Mouse (Mus musculus): ENCODE measurements around the gene Lrmda.
"Not testable (repeated sequence)": the region's sequence is repeated elsewhere in the genome, so short reads cannot be mapped to it uniquely, and the experiment has no call there.

The Lrmda gene

DNA sequence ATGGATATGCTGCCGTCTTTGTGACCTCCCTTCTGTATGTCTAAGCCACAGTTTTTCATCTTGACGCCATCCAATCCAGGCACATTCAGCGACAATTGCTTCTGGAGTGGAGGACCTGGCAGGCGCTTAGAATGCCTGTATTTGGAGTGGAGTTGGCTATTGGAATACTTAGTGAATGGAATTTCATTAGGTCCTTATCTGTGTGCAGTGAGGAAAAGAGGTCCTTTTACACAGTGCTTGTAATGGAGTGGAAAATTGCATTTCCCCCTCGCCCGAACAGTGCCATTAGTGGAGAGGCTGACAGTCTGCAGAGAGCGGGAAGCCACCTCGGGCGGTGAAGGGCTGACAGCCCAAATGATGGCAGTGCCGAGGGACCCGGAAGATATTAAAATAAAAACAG is 719.1 kb downstream of the Lrmda start:
- DNase-seq (ENCODE audit: low spot score): no peak

DNA sequence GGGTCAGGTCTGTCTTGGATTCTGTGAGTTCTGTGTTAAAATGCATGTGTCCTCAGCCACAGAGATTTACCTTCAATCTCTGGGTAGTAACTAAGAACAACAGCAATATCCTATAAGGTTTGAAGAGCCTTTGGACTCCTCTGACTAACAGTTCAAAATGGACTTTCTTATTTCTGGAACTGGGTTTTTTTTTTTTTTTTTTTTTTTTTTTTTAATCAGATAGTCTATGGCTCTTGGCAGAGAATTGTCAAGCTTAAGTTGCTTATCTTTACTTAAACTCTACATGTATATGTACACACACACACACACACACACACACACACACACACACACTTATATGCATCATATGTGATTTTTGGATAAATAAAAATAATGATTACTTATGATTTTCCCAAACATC is 723.0 kb downstream of the Lrmda start:
- DNase-seq (ENCODE audit: low spot score): no peak

DNA sequence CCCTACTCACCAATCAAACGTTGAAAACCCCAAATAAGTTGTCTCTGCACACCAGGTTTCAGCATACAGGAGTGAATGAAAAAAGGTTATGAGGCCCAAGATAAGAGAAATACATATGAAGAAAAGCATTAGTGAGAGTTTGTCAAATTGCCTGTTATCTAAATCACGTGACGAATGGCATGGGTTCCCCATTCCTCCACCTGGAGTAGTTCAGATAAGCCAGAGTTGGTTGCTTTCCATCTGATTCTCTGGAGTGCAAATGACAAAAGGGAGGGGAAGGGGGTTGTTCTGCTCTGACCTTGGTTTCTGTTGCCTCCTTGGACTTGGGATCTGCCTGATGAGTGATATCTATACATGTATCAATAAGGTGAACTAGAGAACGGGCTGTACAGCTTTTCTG is 723.8 kb downstream of the Lrmda start:
- DNase-seq (ENCODE audit: low spot score): no peak

DNA sequence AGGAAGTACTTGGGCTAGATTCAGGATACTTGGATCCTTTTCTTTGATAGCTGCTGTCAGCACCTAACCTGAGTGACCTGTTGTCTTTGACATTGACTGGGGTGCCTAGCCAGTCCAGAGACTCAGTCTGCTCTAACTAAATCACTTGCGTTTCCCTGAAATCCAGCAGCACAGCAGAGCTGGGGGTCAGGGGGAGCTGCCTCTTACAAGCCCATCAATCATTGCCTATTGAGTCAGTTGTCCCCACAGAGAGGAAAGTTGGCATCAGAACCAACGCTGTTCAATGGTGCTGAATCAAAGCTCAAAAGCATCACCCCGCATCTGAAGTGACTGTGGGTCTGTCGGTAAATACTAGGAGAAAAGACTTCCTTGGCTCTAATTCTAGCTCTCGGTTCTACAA is 725.2 kb downstream of the Lrmda start:
- no peak for DNase-seq (ENCODE audit: low spot score)

DNA sequence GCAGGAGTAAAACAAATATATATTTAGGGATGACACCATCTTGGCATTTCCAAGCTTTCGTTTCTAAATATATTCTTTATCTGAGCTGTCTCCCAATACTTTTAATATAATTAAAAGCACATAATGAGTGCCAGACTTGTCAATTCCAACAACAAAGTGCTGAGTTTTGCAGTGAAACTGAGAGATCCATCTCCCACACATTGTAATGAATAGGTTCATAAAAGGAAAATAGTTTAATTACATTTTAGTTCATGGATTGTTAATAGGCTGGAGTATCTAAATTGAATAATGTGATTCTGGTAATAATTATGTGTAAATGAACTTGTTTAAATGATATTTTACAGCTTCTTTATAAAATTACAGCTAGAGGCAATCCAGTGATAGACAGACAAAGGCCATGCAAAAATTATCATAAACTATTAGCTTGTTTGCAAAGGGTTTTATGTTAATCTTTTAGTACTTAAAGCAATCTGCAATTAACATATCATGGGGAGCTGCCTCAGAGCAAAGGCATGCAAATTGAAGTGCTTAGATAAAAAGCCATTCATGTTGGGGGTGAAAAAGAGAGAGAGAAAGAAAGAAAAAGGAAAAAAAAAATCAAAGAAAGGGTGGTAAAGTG is 725.9 kb downstream of the Lrmda start:
- no peak for DNase-seq (ENCODE audit: low spot score)

DNA sequence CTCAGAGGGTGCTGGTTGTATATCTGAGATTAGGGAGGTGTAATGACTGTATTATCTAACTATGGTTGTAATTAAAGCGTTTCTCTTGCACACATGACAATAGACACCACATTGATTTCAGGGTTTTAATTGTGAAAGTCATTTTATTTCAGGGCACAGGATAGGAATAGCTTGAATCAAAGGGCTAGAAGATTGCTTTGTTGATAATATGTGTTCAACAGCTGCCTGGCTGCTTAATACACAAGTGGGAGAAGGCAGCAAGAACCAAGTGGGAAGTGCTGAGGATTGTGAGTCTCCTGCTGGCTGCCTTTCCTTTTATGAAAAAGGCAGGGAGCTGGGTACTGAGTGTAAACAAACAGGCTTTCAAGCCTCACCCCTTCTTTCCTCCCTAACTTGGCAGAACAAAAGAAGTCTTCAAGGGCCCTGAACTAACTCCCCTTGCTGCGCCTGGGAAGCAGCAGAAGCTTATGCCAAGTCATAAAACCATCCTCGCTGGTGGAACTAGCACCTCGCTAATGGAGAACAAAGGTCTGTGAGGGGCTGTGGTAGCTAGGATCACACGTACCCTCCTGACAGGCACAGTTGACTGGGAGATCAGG is 726.5 kb downstream of the Lrmda start:
- DNase-seq (ENCODE audit: low spot score): no peak

DNA sequence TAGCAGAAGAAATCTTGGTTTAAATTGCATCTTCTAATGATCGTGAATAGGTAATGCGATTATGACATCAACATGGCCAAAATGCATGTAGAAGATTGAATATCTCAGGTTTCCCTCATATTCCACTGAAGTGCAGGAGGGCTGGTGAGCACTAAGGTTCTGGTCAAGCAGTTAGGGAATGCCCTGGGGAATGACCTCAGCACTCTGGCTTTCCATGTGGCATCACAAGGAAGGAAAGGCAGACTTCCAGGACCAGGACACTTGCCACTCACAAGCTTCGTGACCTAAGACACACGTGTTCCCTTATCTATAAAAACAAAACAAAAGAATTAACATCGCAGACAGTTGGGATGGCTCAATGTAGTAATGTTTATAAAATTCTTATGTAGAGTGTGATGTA is 728.3 kb downstream of the Lrmda start:
- DNase-seq (ENCODE audit: low spot score): no peak

DNA sequence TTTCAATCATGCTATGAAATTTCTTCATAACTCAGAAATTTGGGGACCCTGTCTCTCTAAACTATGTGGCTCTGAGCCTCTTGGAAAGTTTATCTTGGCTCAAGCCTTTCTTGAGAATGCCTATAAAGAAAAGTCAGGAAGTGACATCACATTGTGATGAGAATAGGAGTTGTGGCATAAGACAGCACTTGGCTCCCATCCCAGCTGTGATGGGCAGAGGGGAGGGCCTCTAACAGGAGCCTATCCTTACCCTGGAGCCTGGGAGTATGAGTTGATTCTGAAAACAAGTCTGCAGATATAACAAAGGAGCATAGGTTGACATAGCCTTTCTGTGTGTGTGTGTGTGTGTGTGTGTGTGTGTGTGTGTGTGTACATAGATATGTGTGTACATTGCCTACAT is 730.9 kb downstream of the Lrmda start:
- no peak for DNase-seq (ENCODE audit: low spot score)

DNA sequence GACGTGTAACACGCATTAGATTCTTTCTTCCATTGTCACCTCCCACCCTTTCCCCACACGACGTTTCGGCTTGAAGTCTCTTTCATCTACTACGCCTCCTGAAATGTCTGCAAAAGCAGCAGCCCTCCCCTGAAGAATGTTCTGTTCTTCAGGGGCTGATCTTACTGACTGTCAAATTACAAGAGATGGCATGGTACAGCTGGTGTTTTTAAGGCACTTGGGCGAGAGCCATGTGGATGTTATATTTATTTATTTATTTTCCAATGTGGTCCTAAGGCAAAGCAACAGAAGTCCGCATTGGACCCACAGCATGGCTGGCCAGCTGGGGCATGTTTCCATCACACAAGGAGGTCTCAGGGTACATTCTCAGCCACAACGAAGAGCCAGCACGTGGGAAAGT is 731.8 kb downstream of the Lrmda start:
- no peak for DNase-seq (ENCODE audit: low spot score)

DNA sequence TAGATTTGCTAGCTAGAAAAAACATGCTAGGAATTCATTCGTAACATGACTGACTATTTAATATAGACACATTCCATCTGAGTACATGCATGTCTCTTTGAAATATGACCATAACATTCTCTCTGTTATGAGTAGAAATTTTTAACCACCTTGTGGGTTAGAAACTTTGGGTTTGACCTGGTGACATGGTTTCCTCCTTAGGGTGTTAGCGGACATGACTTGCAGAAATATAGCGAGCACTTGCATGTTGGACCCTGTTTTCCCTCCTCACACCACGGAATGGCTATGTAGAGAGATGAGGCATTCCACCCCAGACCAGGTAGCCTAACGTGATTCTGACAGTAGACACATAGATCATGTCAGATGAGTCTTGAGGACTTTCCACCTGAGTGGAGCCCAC is 735.1 kb downstream of the Lrmda start:
- no peak for DNase-seq (ENCODE audit: low spot score)

DNA sequence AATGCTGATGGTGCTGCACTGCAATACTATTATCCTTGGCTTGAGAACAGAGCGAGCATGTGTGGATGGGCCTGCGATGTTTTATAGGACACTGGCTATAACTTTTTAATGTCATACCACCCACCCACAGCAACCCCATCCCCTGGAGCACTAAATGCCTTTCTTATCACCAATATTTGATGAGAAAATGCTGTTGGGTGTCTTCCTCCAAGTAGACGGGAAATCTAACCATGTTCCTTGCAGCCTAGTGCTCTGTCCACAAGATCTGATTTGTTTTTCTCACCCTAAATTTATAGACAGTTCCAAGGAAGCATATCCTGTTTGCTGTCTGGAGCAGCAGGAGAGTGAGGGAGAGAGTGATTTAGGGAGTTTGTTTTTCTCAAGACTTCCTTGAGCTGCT is 738.0 kb downstream of the Lrmda start:
- DNase-seq (ENCODE audit: low spot score): no peak

DNA sequence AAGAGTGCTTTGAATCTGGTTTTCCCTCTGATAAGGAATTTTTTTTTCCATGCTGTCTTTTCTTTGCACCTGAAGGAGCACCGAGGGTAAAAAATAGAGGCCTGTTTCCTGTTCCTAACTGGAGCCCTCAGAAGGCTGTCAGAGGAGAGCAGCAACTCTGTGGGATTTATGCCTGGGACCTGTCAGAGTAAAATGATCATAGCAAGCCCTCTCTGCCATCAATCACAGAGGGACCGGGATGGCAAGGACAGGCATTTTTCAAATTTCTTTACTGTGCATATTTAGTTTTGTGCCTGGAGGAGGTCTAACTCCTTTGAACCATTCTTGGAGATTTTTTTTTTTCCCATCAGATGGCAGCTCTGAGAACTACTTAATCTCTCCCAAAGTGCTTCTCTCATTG is 739.7 kb downstream of the Lrmda start:
- no peak for DNase-seq (ENCODE audit: low spot score)

DNA sequence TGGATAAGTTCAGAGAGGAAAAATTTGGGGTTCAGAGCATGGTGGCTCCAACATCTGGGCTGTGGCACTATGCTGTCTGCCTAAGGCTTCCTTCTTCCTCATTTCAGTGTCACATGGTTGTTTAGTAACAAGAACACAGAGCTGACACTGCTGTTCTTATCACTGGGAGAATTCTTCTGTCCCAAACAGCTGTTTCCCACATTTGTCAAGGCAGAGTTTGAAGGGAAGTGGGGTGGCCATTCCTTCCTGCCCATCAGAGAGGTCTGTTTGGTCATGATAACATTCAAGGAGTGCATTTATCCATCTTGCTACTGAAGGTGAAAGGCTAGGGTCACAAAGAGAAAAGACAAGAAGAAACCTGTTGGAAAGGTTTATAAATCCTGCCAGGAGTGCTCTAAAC is 740.2 kb downstream of the Lrmda start:
- DNase-seq (ENCODE audit: low spot score): no peak

DNA sequence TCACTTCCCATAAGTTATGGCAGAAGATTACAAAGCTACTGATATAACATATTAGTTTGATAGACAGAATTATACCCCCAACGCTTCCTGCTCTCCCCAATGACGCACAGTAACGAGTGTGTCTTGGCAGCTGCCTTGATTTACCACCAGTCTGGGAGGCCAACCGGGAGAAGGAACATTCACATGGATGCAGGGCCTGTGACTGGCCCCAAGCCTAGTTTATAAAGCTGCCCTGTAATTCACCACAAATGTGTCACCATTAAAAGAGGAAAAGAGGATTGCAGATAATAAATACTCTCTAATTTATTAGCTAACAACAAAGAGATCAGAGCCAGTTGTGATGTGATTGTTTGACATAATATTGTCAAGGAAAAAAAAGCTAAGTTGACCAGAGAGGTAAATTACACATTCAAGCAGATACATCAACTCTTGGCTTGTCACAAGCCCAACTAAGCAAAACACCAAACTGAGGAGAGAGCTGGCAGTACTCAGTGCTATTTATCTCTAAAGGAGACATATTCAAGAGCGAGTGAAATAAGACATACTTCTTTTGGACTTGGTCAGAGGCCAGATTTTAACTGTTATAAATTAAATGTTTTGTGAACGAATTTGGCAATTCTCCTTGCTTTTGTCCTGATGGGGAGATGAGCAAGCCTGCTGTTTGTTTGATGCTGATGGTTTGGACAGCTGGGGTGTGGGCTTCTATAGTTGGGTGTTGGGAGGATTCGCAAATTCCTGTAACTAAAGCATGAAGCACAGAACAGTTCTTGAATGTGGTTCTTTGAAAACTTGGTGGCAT is 740.9 kb downstream of the Lrmda start:
- peak; percentile 49 for DNase-seq (ENCODE audit: low spot score)

DNA sequence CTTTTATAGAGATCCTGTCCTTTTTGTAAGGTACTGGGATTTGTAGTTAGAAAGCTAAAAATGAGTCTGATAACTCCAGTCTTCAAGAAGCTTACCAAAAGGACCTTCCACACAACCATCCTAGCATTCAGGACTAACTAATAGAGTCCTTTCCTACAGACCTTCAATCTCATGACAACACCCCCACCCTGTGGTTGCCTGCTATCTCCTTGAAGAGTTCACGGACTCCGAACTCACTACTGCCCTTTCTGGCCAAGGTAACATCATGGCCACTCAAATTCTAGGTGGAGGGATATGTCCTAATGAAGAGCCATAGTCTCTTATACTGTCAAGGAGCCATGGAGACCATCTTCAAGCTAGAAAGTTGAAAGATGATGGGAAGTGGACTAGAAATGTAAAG is 762.2 kb downstream of the Lrmda start:
- DNase-seq (ENCODE audit: low spot score): no peak

DNA sequence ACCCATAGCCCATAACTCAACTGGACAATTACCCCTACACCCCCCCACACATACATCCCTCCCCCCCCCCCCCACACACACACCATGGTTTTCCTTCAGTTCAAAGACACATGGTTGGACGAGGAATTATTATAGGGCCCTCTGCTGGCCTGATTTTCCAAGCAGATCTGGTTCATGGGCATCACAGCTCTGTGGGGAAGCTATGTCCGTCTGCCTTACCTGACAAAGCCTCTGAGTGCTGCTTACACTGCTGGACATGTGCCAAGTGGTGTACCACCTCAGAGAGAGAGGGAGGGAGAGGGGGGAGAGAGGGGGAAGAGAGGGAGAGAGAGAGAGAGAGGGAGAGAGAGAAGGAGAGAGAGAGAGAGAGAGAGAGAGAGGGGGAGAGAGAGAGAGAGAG is 762.9 kb downstream of the Lrmda start:
- no peak for DNase-seq (ENCODE audit: low spot score)

DNA sequence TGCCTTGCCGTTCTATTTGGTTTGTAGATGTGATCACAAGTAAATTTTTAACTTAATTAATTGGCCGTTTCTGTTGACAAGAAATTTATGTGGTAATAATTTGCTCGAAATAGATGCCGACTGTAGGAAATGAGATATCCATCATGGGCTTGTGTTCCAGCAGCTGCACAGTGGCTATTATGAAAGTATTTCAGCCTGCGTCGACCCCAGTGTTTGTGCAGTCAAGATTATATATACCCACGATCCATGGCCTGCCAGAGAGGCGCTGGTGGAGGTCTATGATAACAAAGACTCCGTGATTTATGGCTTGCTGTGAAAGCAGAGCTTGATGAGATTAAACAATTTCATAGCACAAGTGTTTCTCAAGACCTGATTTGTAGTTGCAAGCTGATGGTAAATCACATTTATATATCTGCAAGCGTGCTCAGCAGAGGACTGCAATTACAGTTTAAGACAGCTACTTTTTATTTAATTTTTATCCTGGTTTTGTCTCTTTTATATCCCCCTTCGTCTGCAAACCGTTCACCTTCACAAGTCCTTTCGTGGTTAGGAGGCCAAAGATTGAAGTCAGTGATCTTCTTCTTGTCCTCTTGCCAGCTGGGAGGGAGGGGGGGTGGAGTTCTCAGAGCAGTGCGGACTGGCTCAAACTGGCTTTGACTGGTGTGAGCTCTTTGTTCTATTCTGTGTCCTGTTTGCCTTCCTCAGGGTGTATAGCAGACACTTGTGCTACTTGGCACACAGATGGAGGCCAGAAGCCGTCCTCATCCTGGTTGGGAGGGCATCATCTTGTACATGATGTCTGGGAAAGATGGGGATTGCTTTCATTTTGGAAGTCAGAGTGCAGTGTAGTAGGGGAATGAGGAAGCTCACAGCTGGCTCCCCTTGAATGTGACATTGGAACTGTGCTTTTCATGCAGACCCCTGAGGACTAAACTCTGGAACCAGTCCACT is 764.0 kb downstream of the Lrmda start:
- no peak for DNase-seq (ENCODE audit: low spot score)

DNA sequence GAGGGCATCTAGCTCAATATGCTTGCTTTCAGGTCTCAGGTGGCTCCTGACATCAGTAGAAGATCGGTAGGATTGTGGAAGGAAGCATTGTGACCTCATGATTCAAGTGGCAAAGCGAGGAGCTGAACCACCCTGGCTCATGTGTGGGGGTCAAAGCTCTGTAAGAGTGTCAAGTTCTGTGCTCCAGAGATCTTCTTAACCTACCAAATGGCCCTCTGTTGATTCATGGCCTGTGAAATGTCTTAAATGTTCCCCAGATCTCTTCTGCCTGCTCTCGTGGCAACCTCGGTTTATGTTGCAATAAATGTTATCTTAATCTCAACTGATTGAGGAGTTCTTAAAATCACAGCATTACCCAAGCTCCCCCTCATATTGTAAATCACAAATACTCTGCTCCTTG is 780.5 kb downstream of the Lrmda start:
- DNase-seq (ENCODE audit: low spot score): no peak

DNA sequence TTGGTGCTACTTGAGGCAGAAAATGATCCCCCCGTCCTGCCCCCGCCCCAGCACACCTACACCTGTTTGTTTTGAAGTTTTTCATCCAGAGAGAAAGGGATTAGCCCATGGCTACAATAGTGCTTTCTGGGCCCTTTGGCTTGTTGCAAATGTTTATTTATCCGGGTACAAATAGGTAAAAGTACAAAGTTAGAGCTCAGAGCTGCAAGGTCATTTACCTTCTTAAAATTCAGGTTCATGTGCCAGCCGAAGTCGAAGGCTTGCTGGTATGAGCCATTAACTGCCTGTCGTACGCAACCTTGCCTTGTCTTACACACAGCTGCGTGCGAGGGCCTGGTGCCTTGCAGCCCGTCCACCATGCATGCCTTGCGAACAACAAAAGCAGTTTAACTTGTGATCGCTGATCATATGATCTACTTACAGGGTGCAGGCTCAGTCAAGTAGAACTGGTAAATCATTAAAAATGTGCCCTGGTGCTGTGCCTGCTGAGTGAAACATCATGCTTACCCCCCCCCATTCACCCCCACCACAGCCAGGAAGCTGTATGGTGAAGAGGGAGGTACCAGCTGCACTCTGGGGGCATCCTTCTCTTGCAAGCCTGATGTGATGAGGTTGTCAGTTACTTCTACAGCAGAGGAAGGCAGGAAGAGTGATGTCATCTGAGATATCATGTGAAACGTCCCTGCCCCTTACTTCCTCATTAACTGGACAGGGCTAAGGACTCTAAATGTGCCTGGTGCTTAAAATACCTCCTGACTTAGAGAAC is 781.5 kb downstream of the Lrmda start:
- DNase-seq (ENCODE audit: low spot score): no peak

DNA sequence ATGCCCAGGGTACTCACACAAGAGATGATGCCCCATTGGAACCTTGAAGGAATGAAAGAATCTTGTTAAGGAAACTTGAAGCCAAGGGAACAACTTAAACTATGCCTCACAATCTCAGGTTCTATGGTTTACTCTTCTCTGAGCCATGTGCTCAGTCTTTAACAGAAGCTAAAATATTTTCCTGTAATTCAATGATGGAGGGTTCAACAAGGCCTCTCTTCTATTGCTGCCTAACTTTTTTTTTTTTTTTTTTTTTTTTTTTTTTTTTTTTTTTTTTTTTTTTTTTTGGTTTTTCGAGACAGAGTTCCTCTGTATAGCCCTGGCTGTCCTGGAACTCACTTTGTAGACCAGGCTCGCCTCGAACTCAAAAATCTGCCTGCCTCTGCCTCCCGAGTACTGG is 782.2 kb downstream of the Lrmda start:
- DNase-seq (ENCODE audit: low spot score): not testable (repeated sequence)

DNA sequence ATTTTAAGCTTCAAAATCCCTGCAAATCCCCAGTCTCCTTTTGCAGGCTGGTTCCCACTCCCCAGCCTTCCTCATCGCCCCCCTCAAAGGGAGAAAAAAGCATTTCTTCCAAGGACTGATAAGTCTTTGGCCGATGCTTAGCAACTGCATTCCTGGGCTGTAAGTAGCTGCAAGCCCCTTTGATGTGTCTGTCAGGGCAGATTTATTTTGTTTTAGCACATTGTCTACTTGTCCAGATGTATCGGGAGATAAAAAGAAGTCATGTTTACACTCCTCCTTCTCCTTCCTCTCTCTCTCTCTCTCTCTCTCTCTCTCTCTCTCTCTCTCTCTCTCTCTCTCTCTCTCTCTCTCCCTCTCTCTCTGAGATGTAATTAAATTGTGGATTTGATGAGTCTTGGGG is 787.8 kb downstream of the Lrmda start:
- DNase-seq (ENCODE audit: low spot score): no peak

Measured in ovary, postnatal 14 days (tissue).